ENCODE assay signal across 9 mouse cellular contexts in genomic region chr7:127896384-127896783, GRCm38 (mm10). TPM values are rescaled to one million over a fixed set of nuclear protein-coding genes. Genes with fewer than 3 reads are reported as not detected.
DNase-seq lines count a peak whose midpoint lies in the region; ATAC-seq and TF ChIP-seq lines count a peak whose summit lies in the region.
"Had no signal": no experiment of that assay in that cellular context is flagged by ENCODE, and none has a peak within 500 bp of the region (broad histone marks: within the 10 kb centered on the region; RNA-seq: fewer than 3 reads in every experiment).

No protein-coding gene starts in this region.

- no peak overlapping the region for H3K4me3 ChIP-seq in kidney, embryonic 16.5 days (ENCODE audit: low read length)
- H3K4me3 ChIP-seq in G1E (ENCODE audit: low read depth, low read length) = no peak overlapping the region; the same call in 1 of the 2 replicates
- no peak overlapping the region for H3K4me3 ChIP-seq in heart, embryonic 13.5 days
- 0 out of 2 replicates have a peak overlapping the region, but pooled peaks have one; percentile 70 for H3K4me3 ChIP-seq in liver, embryonic 13.5 days (replicated peaks)

- H3K27ac ChIP-seq in kidney, embryonic 16.5 days (ENCODE audit: low read length) = no peak overlapping the region
- no peak overlapping the region for H3K27ac ChIP-seq in heart, embryonic 13.5 days (replicated peaks)
- peak overlapping the region; percentile 77; the same call in 1 of the 2 replicates for H3K27ac ChIP-seq in liver, embryonic 13.5 days

- no peaks in the 10 kb centered on the region for H3K27me3 ChIP-seq in kidney, embryonic 16.5 days (ENCODE audit: insufficient read depth, low read length)
- no peaks in the 10 kb centered on the region for H3K27me3 ChIP-seq in G1E (ENCODE audit: insufficient read depth, low read length)
- H3K27me3 ChIP-seq in heart, embryonic 13.5 days (replicated peaks) = no peaks in the 10 kb centered on the region; the same call in 1 of the 2 replicates
- H3K27me3 ChIP-seq in liver, embryonic 13.5 days = no peaks in the 10 kb centered on the region

- H3K36me3 ChIP-seq in kidney, embryonic 16.5 days (ENCODE audit: insufficient read depth, low read length) = peaks cover 4% of the 10 kb centered on the region
- peaks cover 31% of the 10 kb centered on the region for H3K36me3 ChIP-seq in G1E (replicated peaks)
- peaks cover 24% of the 10 kb centered on the region for H3K36me3 ChIP-seq in heart, embryonic 13.5 days
- peaks cover 24% of the 10 kb centered on the region for H3K36me3 ChIP-seq in liver, embryonic 13.5 days

- H3K4me1 ChIP-seq in kidney, embryonic 16.5 days (ENCODE audit: insufficient read depth, low read length) = peaks cover 11% of the 10 kb centered on the region
- H3K4me1 ChIP-seq in G1E (ENCODE audit: insufficient read depth, low read depth, low read length) = peaks cover 59% of the 10 kb centered on the region
- peaks cover 27% of the 10 kb centered on the region for H3K4me1 ChIP-seq in heart, embryonic 13.5 days
- H3K4me1 ChIP-seq in liver, embryonic 13.5 days (replicated peaks) = peaks cover 68% of the 10 kb centered on the region

- H3K9me3 ChIP-seq in kidney, embryonic 16.5 days (ENCODE audit: low read length) = no peaks in the 10 kb centered on the region
- H3K9me3 ChIP-seq in G1E (replicated peaks) = no peaks in the 10 kb centered on the region
- no peaks in the 10 kb centered on the region for H3K9me3 ChIP-seq in heart, embryonic 13.5 days
- no peaks in the 10 kb centered on the region for H3K9me3 ChIP-seq in liver, embryonic 13.5 days (replicated peaks)

- DNase-seq in kidney, adult 11 months = peak; percentile 55
- DNase-seq in G1E (ENCODE audit: low spot score) = peak; percentile 50
- DNase-seq in liver, embryonic 13.5 days = peak; percentile 68
- DNase-seq in right cerebral cortex, postnatal 14 days = peak; percentile 73

- peak; percentile 77 for TF ChIP-seq CTCF in G1E (IDR thresholded peaks at IDR 0.05; ENCODE audit: low read depth, low read length)

- WGBS in kidney, embryonic 16.5 days = 68% methylated on average over 13 of the region's 13 CpGs
- WGBS in heart, embryonic 13.5 days = 52% methylated on average over 13 of the region's 13 CpGs
- WGBS in liver, embryonic 13.5 days (ENCODE audit: insufficient replicate concordance) = 49% methylated on average over 13 of the region's 13 CpGs

- ATAC-seq in kidney, embryonic 16.5 days (ENCODE audit: low FRiP score, low TSS enrichment) = no peak
- ATAC-seq in G1E (ENCODE audit: extremely low read depth, insufficient number of reproducible peaks, low FRiP score, poor library complexity, severe bottlenecking) = no peak
- 0 out of 2 replicates have a peak, but pooled peaks have one; percentile 19 for ATAC-seq in cerebellum, adult (ENCODE audit: insufficient number of reproducible peaks, low FRiP score, low TSS enrichment)
- no peak for ATAC-seq in heart, embryonic 13.5 days (ENCODE audit: extremely low read depth, insufficient number of reproducible peaks, low FRiP score, low TSS enrichment)
- ATAC-seq in liver, embryonic 13.5 days (ENCODE audit: low read depth) = no peak
- ATAC-seq in megakaryocyte-erythroid progenitor cell, adult 5-6 weeks (replicated peaks; ENCODE audit: low FRiP score, low TSS enrichment, poor library complexity, severe bottlenecking) = no peak

- H3K9ac ChIP-seq in kidney, embryonic 16.5 days (replicated peaks; ENCODE audit: low read length) = no peak overlapping the region
- no peak overlapping the region for H3K9ac ChIP-seq in heart, embryonic 13.5 days
- H3K9ac ChIP-seq in liver, embryonic 13.5 days = no peak overlapping the region

- H3K4me2 ChIP-seq in kidney, embryonic 16.5 days (replicated peaks; ENCODE audit: low read depth, low read length) = no peak overlapping the region
- peak overlapping the region; percentile 87; the same call in 1 of the 2 replicates for H3K4me2 ChIP-seq in heart, embryonic 13.5 days
- peak overlapping the region; percentile 90 for H3K4me2 ChIP-seq in liver, embryonic 13.5 days

RNA-seq across cellular contexts. Expression of gene Vkorc1, which starts 1.0 kb away (rescaled TPM):
- polyA plus RNA-seq in kidney, embryonic 16.5 days (2015; fragmentation: Nextera tagmentation; extraction: Ambion mirVana) = 163 and 168 TPM in 2 replicates
- total RNA-seq in G1E (2014; fragmentation: Nextera tagmentation) (53.0 and 68.8 TPM in 2 replicates), G1E (2017) (8.9 and 11.0 TPM in 2 replicates)
- 12.6 and 16.7 TPM in 2 replicates for polyA plus RNA-seq in G1E (2012)
- 109 and 120 TPM in 2 replicates for polyA plus RNA-seq in heart, embryonic 13.5 days (2015; fragmentation: Nextera tagmentation; extraction: Ambion mirVana)
- 86.9 and 89.1 TPM in 2 replicates for polyA plus RNA-seq in liver, embryonic 13.5 days (2015; fragmentation: Nextera tagmentation; extraction: Ambion mirVana)
- 54.1 and 72.8 TPM in 2 replicates for total RNA-seq in megakaryocyte-erythroid progenitor cell, adult 5-6 weeks (2014; fragmentation: Nextera tagmentation)
- total RNA-seq in megakaryocyte-erythroid progenitor cell, adult 5-6 weeks (2017) = 25.4 and 37.0 TPM in 2 replicates

RNA-seq across cellular contexts. Expression of gene Gm21974, which starts 1.1 kb away (rescaled TPM):
- not detected in 2 replicates for polyA plus RNA-seq in kidney, embryonic 16.5 days (2015; fragmentation: Nextera tagmentation; extraction: Ambion mirVana)
- total RNA-seq in G1E (2014; fragmentation: Nextera tagmentation) (not detected in 2 replicates), G1E (2017) (not detected in 2 replicates)
- polyA plus RNA-seq in G1E (2012) = not detected in 2 replicates
- not detected in 2 replicates for polyA plus RNA-seq in heart, embryonic 13.5 days (2015; fragmentation: Nextera tagmentation; extraction: Ambion mirVana)
- not detected in 2 replicates for polyA plus RNA-seq in liver, embryonic 13.5 days (2015; fragmentation: Nextera tagmentation; extraction: Ambion mirVana)
- not detected in 2 replicates for total RNA-seq in megakaryocyte-erythroid progenitor cell, adult 5-6 weeks (2014; fragmentation: Nextera tagmentation)
- total RNA-seq in megakaryocyte-erythroid progenitor cell, adult 5-6 weeks (2017) = not detected in 2 replicates
- polyA plus RNA-seq: lung, embryonic 16.5 days had no signal

RNA-seq across cellular contexts. Expression of gene Prss53, which starts 5.6 kb away (rescaled TPM):
- 5.9 and 6.5 TPM in 2 replicates for polyA plus RNA-seq in kidney, embryonic 16.5 days (2015; fragmentation: Nextera tagmentation; extraction: Ambion mirVana)
- total RNA-seq in G1E (2014; fragmentation: Nextera tagmentation) (0.58 TPM in 1 of 2 replicates, not detected in the other), G1E (2017) (0.29 and 0.38 TPM in 2 replicates)
- polyA plus RNA-seq in G1E (2012) = 0.76 and 0.80 TPM in 2 replicates
- 1.4 and 1.5 TPM in 2 replicates for polyA plus RNA-seq in heart, embryonic 13.5 days (2015; fragmentation: Nextera tagmentation; extraction: Ambion mirVana)
- polyA plus RNA-seq in liver, embryonic 13.5 days (2015; fragmentation: Nextera tagmentation; extraction: Ambion mirVana) = 0.19 and 0.24 TPM in 2 replicates
- total RNA-seq in megakaryocyte-erythroid progenitor cell, adult 5-6 weeks (2014; fragmentation: Nextera tagmentation) = 0.81 TPM in 1 of 2 replicates, not detected in the other
- total RNA-seq in megakaryocyte-erythroid progenitor cell, adult 5-6 weeks (2017) = not detected in 2 replicates

RNA-seq across cellular contexts. Expression of gene Bckdk, which starts 7.5 kb away (rescaled TPM):
- polyA plus RNA-seq in kidney, embryonic 16.5 days (2015; fragmentation: Nextera tagmentation; extraction: Ambion mirVana) = 155 and 156 TPM in 2 replicates
- total RNA-seq in G1E (2014; fragmentation: Nextera tagmentation) = 73.4 and 80.0 TPM in 2 replicates
- 40.4 and 49.2 TPM in 2 replicates for total RNA-seq in G1E (2017)
- 114 and 134 TPM in 2 replicates for polyA plus RNA-seq in G1E (2012)
- polyA plus RNA-seq in heart, embryonic 13.5 days (2015; fragmentation: Nextera tagmentation; extraction: Ambion mirVana) = 145 and 150 TPM in 2 replicates
- 64.4 and 70.0 TPM in 2 replicates for polyA plus RNA-seq in liver, embryonic 13.5 days (2015; fragmentation: Nextera tagmentation; extraction: Ambion mirVana)
- 76.8 and 85.0 TPM in 2 replicates for total RNA-seq in megakaryocyte-erythroid progenitor cell, adult 5-6 weeks (2014; fragmentation: Nextera tagmentation)
- total RNA-seq in megakaryocyte-erythroid progenitor cell, adult 5-6 weeks (2017) = 32.4 and 62.8 TPM in 2 replicates

RNA-seq across cellular contexts. Expression of gene Kat8, which starts 15.9 kb away (rescaled TPM):
- 42.7 and 44.4 TPM in 2 replicates for polyA plus RNA-seq in kidney, embryonic 16.5 days (2015; fragmentation: Nextera tagmentation; extraction: Ambion mirVana)
- 39.0 and 45.1 TPM in 2 replicates for total RNA-seq in G1E (2014; fragmentation: Nextera tagmentation)
- 44.0 and 44.5 TPM in 2 replicates for total RNA-seq in G1E (2017)
- 6.8 and 7.4 TPM in 2 replicates for polyA plus RNA-seq in G1E (2012)
- polyA plus RNA-seq in heart, embryonic 13.5 days (2015; fragmentation: Nextera tagmentation; extraction: Ambion mirVana) = 25.1 and 27.0 TPM in 2 replicates
- polyA plus RNA-seq in liver, embryonic 13.5 days (2015; fragmentation: Nextera tagmentation; extraction: Ambion mirVana) = 20.5 and 22.7 TPM in 2 replicates
- total RNA-seq in megakaryocyte-erythroid progenitor cell, adult 5-6 weeks (2014; fragmentation: Nextera tagmentation) = 32.7 and 37.9 TPM in 2 replicates
- 27.0 and 35.8 TPM in 2 replicates for total RNA-seq in megakaryocyte-erythroid progenitor cell, adult 5-6 weeks (2017)
